Mouse (Mus musculus) mouse trophoblast stem cell (cell line): ENCODE data around the gene Xrra1.
"Not testable (repeated sequence)": the region's sequence is repeated elsewhere in the genome, so short reads cannot be mapped to it uniquely, and the experiment has no call there.

Experiments
- in situ Hi-C, 2 experiments: fragments of 300-500 bp; cut with MseI, MboI; formaldehyde crosslinking; loops; 2 replicates in 1 of 2; 3 replicates in 1 of 2; pipeline ENCODE4 v1.15.1; 2025

The Xrra1 gene

DNA sequence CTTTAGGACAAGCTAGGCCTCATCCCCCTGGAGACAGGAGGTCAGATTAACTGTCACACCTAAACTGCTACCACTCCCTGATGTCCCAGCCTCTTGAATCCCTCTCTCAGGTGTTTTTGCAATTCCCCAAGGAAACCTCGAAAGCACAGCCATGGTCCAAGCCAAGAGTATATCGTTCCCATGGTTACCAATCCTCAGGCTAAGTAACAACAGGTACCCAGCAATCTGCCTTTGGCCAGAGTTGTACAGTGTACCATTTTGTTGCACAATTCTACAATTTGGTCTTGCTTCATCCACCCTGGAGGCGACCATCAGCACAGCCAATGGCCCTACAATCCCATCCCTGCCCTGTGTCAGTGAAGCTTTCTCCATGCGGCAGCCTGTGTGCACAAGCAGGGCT lies 38.0 kb downstream of the Xrra1 start:
- in situ Hi-C loops: no loop called here

DNA sequence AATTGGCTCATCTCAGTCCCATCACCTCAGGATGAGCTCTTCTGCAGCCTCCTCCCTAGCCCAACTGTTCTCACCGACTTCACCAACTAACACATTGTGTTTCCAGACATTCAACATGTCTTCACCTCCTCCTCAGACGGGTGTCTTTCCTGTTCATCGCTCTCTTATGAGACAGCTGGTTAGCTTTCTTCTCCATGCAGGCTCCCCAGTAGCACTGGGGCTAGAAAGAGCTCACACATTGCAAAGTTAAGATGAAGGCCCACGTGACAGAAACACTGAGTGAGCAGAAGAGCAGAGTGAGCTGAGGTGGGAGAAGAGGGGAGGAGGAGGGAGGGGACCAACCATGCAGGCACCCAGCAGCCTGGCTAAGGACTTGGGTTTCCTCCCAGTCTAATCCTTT lies 43.3 kb downstream of the Xrra1 start:
- in situ Hi-C loops: no loop called here

DNA sequence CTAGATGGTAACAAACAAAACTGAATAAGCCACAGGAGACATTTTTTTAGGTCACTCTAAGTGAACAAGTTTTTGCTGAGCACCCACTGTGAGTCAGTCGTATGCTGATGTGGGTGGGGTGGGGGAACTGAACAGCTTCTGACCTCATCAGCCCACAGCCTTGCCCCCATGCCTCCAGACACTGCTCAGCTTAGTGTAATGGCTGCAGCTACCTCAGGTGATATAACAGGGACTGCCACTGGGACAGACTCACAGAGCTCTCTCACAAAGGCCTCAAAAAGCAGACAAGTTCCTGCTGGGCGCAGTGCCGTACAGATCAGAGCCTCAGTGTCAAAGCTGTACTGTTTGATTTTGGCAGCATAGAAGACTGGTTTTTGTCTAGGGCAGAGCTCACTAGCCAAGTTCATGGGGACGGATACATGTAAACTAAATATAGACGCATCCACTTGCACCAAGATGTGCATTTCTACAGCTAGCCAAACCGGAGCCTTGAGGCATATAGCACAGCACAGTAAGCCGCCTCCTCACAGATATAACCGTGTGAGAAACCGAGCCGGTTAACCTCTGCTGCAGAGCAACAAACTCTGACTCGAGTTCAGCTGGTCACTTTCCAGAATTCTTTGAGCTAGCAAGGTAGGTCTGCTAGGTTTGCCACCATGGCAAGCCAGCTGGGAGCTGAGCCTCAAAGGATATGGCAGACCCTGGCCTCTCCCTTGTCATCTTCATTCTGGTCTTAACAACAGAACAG lies 44.2 kb downstream of the Xrra1 start:
- in situ Hi-C loops: no loop called here

DNA sequence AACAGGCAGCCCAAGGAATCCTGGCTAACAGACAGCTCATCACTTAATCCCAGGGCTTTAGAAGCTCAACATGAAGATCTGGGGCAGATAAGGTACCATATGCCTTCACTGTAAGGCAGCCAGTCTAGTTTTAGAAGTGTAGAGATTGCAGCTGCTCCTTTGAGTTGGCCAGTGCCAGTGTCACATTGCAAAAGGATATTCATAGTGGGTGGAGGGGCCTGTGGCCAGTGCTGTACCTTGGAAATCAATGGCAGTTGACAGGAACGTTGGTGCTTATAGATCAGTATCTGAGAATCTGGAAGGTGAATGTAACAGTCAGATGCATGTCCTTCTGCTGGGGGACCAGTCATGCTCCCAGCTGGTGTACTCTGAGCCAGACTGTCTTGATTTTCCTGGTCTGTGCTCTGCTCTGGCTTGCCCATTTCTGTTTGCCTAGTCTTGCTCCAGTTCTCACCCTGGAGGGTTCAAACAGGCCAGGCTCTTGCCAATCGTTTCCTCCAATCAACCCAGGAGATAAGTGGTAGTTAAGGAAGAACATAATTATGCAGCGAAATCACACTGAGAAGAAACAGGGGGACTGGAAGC lies 45.6 kb downstream of the Xrra1 start:
- in situ Hi-C loops: no loop called here

- in situ Hi-C loops: no loop called here
Measured at GRCm38 (mm10) chr7:99906346-99906745, 47.4 kb downstream of the Xrra1 start.

DNA sequence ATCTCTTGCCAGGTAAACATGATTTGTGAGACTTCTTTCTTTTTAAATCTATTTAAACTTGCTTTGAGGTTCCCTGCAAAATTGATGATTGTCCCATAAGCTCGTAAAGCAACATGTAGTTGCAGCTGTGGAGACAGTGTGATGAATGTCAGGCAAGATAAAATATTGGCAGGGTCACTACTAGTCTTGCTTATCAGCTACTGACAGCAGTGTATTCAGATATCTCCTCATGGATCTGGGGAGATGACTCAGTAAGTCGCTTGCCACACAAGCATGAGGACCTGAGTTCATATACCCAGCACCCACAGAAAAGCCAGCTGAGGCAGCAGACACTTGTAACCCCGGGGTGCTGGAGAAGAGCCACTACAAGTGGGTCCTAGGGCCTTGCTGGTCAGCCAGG lies 48.5 kb downstream of the Xrra1 start:
- in situ Hi-C loops: no loop called here

- in situ Hi-C loops: no loop called here
Measured at GRCm38 (mm10) chr7:99911038-99911437, 52.1 kb downstream of the Xrra1 start.

GRCm38 (mm10) chr7:99914316-99914715 lies 55.4 kb downstream of the Xrra1 start:
- in situ Hi-C loops: no loop called here

GRCm38 (mm10) chr7:99915511-99915910 lies 56.6 kb downstream of the Xrra1 start:
- in situ Hi-C loops: no loop called here

GRCm38 (mm10) chr7:99916741-99917319 lies 57.9 kb downstream of the Xrra1 start:
- in situ Hi-C loops: no loop called here

GRCm38 (mm10) chr7:99917320-99917844 lies 58.5 kb downstream of the Xrra1 start:
- in situ Hi-C loops: no loop called here

- in situ Hi-C loops: no loop called here
Measured at GRCm38 (mm10) chr7:99919164-99919563, 60.2 kb downstream of the Xrra1 start.

- in situ Hi-C loops: no loop called here
Measured at GRCm38 (mm10) chr7:99919971-99920370, 61.1 kb downstream of the Xrra1 start.

GRCm38 (mm10) chr7:99920416-99920815 lies 61.5 kb downstream of the Xrra1 start:
- in situ Hi-C loops: no loop called here

DNA sequence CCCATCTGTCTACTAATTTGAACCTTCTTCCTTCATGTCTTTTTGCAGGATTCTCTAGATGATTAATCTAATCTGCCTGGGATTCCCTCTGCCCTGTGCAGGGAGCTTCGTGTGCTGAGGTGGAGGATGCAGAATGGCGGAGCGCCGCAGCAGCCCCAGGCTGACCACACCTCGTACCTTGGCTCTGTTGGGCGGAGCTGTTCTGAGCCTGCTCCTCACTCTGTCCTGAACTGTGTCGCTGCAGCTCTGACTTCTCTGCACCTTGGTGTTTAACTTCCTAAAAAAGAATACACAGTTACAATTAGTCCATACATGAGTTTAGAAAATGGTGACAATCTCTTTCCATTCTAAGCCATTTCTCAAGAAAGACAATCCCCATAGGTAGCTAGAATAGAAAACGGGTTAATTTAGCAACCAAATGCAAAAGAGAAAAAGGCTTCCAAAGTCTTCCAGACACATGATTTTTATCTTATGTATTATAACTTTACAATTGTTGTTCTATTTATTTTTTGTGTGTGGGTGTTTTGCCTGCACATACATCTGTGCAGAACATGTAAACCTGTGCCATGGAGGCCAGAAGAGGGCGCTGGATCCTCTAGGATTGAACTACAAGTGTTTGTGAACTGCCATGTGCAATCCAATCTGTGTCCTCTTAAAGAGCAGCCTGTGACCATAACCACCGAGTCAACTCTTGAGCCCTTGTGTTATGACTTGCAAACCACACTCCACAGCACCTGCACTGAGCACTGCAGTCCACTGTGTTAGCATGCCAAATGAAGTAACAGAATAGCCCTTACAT lies 68.2 kb downstream of the Xrra1 start:
- in situ Hi-C loops: no loop called here

GRCm38 (mm10) chr7:99935758-99936157 lies 76.8 kb downstream of the Xrra1 start:
- in situ Hi-C loops: no loop called here

DNA sequence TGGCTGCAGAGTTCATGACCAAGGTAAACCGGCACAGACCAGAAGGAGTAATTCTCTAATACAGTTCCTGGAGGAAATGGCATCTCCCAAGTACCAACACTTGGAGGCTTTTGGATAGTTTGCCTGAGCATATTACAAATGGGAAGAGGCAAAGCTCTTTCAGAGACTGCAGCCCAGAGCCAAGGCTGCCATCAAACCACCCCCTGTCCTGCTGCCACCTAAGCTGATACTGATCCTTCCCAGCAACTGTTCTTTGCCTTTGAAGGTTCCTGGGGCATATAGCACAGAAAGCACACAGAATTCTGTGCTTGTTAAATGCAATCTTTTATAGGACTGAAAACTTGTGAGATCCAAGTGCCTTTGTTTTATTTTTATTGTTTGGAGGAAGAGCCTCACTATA lies 81.8 kb downstream of the Xrra1 start:
- in situ Hi-C loops: no loop called here

- in situ Hi-C loops: no loop called here
Measured at GRCm38 (mm10) chr7:99944520-99944919, 85.6 kb downstream of the Xrra1 start.

GRCm38 (mm10) chr7:99945012-99945411 lies 86.1 kb downstream of the Xrra1 start:
- in situ Hi-C loops: not testable (repeated sequence)

- in situ Hi-C loops: no loop called here
Measured at GRCm38 (mm10) chr7:99945939-99946338, 87.0 kb downstream of the Xrra1 start.

DNA sequence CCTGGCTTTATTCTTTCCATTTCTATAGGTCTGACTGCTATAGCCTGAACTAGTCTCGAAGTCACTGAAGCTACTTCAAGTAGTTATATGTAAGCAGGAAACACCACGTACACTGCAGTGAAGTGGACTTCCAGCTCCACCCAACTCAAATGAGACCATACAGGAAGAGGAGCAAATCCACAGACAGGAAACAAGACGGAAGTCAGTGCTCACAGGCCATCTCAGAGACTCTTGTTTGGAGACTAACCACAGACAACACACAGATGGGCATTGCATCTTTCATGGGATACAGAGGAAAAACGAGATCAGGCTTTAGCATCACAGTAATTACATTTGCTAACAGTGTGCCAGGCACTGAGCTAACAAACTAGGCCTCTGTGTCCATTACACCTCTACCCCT lies 87.4 kb downstream of the Xrra1 start:
- in situ Hi-C loops: no loop called here

DNA sequence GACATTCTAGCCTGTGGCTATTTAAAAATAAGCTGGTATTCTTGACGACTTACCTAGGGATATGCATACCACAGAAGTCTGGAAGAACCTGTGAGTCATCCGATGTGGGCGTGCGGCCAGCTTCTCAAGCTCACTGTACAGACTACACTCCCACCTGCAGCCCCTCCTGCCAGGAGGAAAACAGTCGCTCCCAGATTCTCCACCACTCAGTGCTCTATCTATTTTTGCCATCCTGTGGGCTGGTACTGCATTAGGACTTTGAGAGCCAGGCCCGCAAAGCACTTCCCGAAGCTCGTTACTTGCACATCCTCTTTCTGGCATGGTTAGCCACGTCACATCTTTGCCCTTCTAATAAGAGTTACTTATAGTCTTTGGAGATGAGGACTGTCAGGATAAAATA lies 88.4 kb downstream of the Xrra1 start:
- in situ Hi-C loops: no loop called here
